Mouse (Mus musculus) ES-E14 (cell line): ENCODE data around the gene BC034090. TPM values are rescaled to one million over a fixed set of nuclear protein-coding genes. Genes with fewer than 3 reads are reported as not detected.

Source experiments
- DNase-seq: peaks from one replicate; pipeline ENCODE4 v3.0.0-alpha.2; 2013; ENCODE audit warnings: low read depth, low spot score
- H3K27ac ChIP-seq: 2 replicates; pipeline ENCODE4 v1.5.1; 2012; ENCODE audit warnings: low read depth, mild to moderate bottlenecking, low read length, moderate library complexity, mixed read lengths; ENCODE audit not compliant: poor library complexity, insufficient read depth, severe bottlenecking
- H3K36me3 ChIP-seq: 2 replicates; pipeline ENCODE4 v1.6.1; 2012; ENCODE audit warnings: mild to moderate bottlenecking, low read length, moderate library complexity, mixed read lengths; ENCODE audit not compliant: control insufficient read depth, poor library complexity, insufficient read depth, severe bottlenecking
- H3K4me1 ChIP-seq, 2 experiments: fragments of 150-350 bp in 1 of 2; sonication (generic) in 1 of 2; 2 replicates each; pipeline ENCODE4 v1.6.1; 2012; ENCODE audit warnings: low read length in 2 of 2, mild to moderate bottlenecking in 1 of 2, mixed read lengths in 1 of 2; ENCODE audit not compliant: control insufficient read depth in 2 of 2, insufficient read depth in 2 of 2, poor library complexity in 1 of 2
- H3K4me3 ChIP-seq, 2 experiments: fragments of 150-350 bp in 1 of 2; sonication (generic) in 1 of 2; 2 replicates each; pipeline ENCODE4 v1.5.1; 2012; ENCODE audit warnings: low read length in 2 of 2, low read depth in 1 of 2, mild to moderate bottlenecking in 1 of 2, mixed read lengths in 1 of 2; ENCODE audit not compliant: insufficient read depth in 1 of 2, poor library complexity in 1 of 2, severe bottlenecking in 1 of 2
- H3K9ac ChIP-seq: 2 replicates; pipeline ENCODE4 v1.6.1; 2012; ENCODE audit warnings: low read depth, mild to moderate bottlenecking, low read length, mixed read lengths; ENCODE audit not compliant: poor library complexity, insufficient read depth, severe bottlenecking
- H3K9me3 ChIP-seq: fragments of 150-350 bp; sonication (generic); 2 replicates; pipeline ENCODE4 v1.6.1; 2012; ENCODE audit warnings: low read depth, mild to moderate bottlenecking, low read length; ENCODE audit not compliant: control insufficient read depth, insufficient read depth
- CHD2 ChIP-seq: IDR thresholded peaks from 2 replicates; pipeline ENCODE4 v1.6.1; 2014; ENCODE audit warnings: mild to moderate bottlenecking, low read depth, low read length, inconsistent platforms
- HCFC1 ChIP-seq: IDR thresholded peaks from 2 replicates; pipeline ENCODE4 v1.6.1; 2012; ENCODE audit warnings: low read length, inconsistent platforms, borderline replicate concordance; ENCODE audit not compliant: insufficient read depth
- MAFK ChIP-seq: IDR thresholded peaks from 2 replicates; pipeline ENCODE4 v1.6.1; 2014; ENCODE audit warnings: mild to moderate bottlenecking, low read depth, low read length, inconsistent platforms; ENCODE audit not compliant: insufficient read depth
- ZC3H11A ChIP-seq: IDR thresholded peaks from 2 replicates; pipeline ENCODE4 v1.6.1; 2012; ENCODE audit warnings: low read depth, mild to moderate bottlenecking, inconsistent platforms, low read length, borderline replicate concordance
- ZNF384 ChIP-seq: IDR thresholded peaks from 2 replicates; pipeline ENCODE4 v1.6.1; 2012; ENCODE audit warnings: low read depth, low read length, inconsistent platforms
- in situ Hi-C, 2 experiments: fragments of 600-800 bp; cut with MboI; formaldehyde crosslinking; loops; one replicate each; pipeline ENCODE4 v1.15.1; 2025; ENCODE audit warnings: low sequenced_read_pairs in 2 of 2, inconsistent platforms in 1 of 2; ENCODE audit not compliant: unreplicated experiment in 2 of 2
- total RNA-seq: library from RNA; depleted of rRNA; stranded (reverse); fragments of 300-350 nt; gene quantifications from 2 replicates; pipeline ENCODE4 v1.2.3, GENCODE M21; 2012

BC034090 gene
- total RNA-seq, 1 experiment = 7.8 TPM

DNA sequence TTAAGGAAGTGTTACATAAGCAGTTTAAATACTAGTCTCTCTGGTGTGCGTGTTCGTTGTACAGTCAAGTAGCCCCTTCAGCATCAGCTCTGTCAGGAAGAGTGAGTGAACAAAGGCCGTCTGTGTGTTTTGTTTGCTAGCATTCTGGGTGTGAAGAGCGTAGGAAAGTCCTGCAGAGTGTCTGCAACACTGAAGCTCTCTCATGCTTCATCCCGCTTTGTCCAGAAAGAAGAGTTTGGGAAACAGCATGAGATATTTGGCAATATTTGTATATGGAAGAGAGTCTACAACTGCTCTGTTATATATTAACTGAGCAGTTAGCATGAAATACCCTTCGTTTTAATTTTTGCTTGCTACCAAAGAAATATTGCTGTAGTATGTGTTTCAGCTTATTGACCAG, 44.7 kb downstream of the BC034090 start:
- in situ Hi-C loops = no loop called here

DNA sequence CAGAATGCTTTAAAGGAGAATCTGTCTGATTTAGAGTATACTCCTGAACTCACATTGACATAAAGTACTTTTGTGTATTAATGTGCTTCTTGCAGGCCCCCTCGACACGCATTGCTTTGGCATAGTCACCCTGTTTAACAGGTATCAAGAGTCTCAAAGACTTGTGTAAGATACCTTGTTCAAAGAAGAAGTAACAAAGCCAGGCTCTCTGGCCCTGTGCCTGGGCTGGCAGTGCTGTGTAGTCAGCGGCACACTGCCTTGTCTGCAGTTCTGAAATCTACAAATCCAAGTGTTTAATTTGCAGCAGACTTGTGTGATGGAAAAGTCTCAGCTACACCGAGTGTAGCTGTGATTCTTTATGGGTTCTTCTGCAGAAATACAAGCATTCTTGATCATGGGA, 47.6 kb downstream of the BC034090 start:
- in situ Hi-C loops = no loop called here
- no peak overlapping the region for H3K9ac ChIP-seq
- no peak overlapping the region for H3K27ac ChIP-seq
- peaks cover 0 to under 1% of the 10 kb centered on the region in 2 experiments; a peak in 1 of 4 replicates for H3K4me1 ChIP-seq
- H3K4me3 ChIP-seq = no peak overlapping the region
- DNase-seq = no peak
- H3K36me3 ChIP-seq = peaks cover 6% of the 10 kb centered on the region; the same call in 1 of the 2 replicates
- H3K9me3 ChIP-seq = no peaks in the 10 kb centered on the region
- no peak for TF ChIP-seq ZNF384
- no peak for TF ChIP-seq CHD2
- no peak for TF ChIP-seq HCFC1
- TF ChIP-seq ZC3H11A = no peak
- TF ChIP-seq MAFK = no peak

More for the DNA sequence above, 44.7 kb downstream of the BC034090 start:
- no peak for DNase-seq
- peaks cover 0 to 2% of the 10 kb centered on the region in 2 experiments; a peak in 1 of 4 replicates for H3K4me1 ChIP-seq
- H3K27ac ChIP-seq = no peak overlapping the region
- H3K9me3 ChIP-seq = no peaks in the 10 kb centered on the region
- TF ChIP-seq HCFC1 = no peak
- TF ChIP-seq ZNF384 = no peak
- TF ChIP-seq CHD2 = no peak
- TF ChIP-seq MAFK = no peak
- TF ChIP-seq ZC3H11A = no peak
- peaks cover 7% of the 10 kb centered on the region; the same call in 1 of the 2 replicates for H3K36me3 ChIP-seq
- no peak overlapping the region for H3K9ac ChIP-seq
- no peak overlapping the region for H3K4me3 ChIP-seq

DNA sequence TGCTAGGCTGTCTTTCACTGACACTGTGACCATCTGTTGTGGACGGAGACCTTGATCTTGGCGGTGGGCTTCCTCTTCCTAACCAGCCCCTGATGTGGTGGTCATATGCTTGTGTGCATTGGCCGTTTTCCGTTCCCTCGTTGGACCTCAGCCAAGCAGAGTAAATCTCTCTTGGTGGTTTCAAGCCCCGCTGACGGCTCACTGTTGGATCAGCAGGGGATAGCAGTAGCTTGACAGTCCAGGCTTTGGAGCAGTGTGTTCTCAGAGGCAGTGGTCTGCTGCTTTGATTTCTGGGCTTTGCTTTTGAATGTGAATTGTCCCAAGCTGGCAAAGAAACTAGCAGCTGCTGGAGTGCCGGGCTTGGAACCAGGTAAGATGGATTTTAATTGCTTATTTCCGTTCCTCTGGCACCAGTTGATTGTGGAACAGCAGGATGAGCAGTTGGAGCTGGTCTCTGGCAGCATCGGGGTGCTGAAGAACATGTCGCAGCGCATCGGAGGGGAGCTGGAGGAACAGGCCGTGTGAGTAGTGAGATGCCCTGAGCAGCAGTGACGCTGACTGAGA, 51.4 kb downstream of the BC034090 start:
- no peaks in the 10 kb centered on the region for H3K9me3 ChIP-seq
- H3K9ac ChIP-seq = no peak overlapping the region
- no peak for DNase-seq
- no peak overlapping the region for H3K4me3 ChIP-seq
- in situ Hi-C loops = no loop called here
- no peak overlapping the region for H3K27ac ChIP-seq
- no peaks in the 10 kb centered on the region for H3K4me1 ChIP-seq
- peaks cover 9% of the 10 kb centered on the region; the same call in 1 of the 2 replicates for H3K36me3 ChIP-seq
- TF ChIP-seq ZNF384 (no peak), HCFC1 (no peak)

DNA sequence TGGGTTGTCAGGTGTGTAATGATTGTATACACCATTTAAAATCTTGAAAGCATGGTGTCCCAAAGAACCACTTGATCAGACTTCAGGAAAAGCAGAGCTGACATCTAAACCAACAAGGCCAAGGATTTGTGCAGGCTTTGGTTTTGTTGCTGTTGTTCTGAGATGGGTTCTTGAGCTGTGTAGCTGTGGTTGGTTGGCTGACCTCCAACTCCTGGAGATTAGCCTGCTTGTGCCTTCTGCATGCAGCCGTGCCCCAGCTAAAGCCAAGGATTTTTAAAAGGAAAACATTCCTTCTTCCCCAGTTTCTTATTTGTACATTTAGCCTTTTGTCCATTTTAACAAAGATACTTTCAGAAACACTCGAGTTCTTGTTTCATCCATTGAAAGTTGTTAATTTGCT, 52.6 kb downstream of the BC034090 start:
- H3K9ac ChIP-seq = no peak overlapping the region
- DNase-seq = no peak
- H3K36me3 ChIP-seq = peaks cover 9% of the 10 kb centered on the region; the same call in 1 of the 2 replicates
- H3K9me3 ChIP-seq = no peaks in the 10 kb centered on the region
- no peak overlapping the region for H3K4me3 ChIP-seq
- in situ Hi-C loops = no loop called here
- no peak for TF ChIP-seq ZC3H11A
- TF ChIP-seq ZNF384 = no peak
- no peak for TF ChIP-seq HCFC1
- no peak for TF ChIP-seq CHD2
- TF ChIP-seq MAFK = no peak
- no peak overlapping the region for H3K27ac ChIP-seq
- H3K4me1 ChIP-seq = no peaks in the 10 kb centered on the region

DNA sequence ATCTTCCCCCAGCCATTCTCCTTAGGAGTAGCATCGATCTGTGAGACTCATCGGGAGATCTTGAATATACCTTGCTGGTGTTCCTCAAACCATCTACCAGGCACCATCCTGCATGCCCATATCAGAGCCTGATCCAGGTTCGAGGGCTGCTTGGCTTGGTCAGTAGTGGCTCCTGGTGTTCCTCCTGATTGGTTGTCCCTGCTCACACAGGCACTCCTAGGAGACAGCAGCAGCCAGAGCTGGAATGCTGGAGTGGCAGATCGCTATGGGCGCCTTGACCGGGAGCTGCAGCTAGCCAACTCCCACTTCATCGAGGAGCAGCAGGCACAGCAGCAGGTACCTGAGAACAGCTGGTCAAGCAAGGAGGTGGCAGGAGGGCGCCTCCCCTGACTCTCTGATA, 53.0 kb downstream of the BC034090 start:
- no peak for DNase-seq
- H3K4me1 ChIP-seq = no peaks in the 10 kb centered on the region
- TF ChIP-seq ZC3H11A (no peak), CHD2 (no peak), ZNF384 (no peak), MAFK (no peak), HCFC1 (no peak)
- no peak overlapping the region for H3K27ac ChIP-seq
- H3K9me3 ChIP-seq = no peaks in the 10 kb centered on the region
- H3K4me3 ChIP-seq = no peak overlapping the region
- H3K36me3 ChIP-seq = peaks cover 9% of the 10 kb centered on the region; the same call in 1 of the 2 replicates
- in situ Hi-C loops = no loop called here
- no peak overlapping the region for H3K9ac ChIP-seq
